Mouse (Mus musculus) E14TG2a.4 (cell line): ENCODE measurements around the gene Tmem256.

Experiments
- CTCF ChIP-seq: conservative IDR thresholded peaks from 2 replicates; pipeline ENCODE4 v1.5.1; 2014; ENCODE audit warnings: low read length
- POU5F1 ChIP-seq: IDR thresholded peaks from 2 replicates; pipeline ENCODE4 v1.6.1; 2014; ENCODE audit warnings: low read length, borderline replicate concordance

- TF ChIP-seq POU5F1 (no peak), CTCF (no peak)
Measured at GRCm38 (mm10) chr11:69823456-69823855, 14.9 kb upstream of the Tmem256 start.
